Mouse (Mus musculus): ENCODE results near the gene Vps26b. TPM values are rescaled to one million over a fixed set of nuclear protein-coding genes. Genes with fewer than 3 reads are reported as not detected.

The Vps26b gene
- polyA plus RNA-seq, 1 experiment, result 27.3 TPM

GRCm38 (mm10) chr9:26998669-26999460, 31.0 kb downstream of the Vps26b start:
- Histone ChIP-seq H3K27me3 (ENCODE audit: control insufficient read depth, insufficient read depth, low read length, poor library complexity, severe bottlenecking) (no peaks in the 10 kb centered on the region), H3K4me1 (ENCODE audit: control insufficient read depth, insufficient read depth, low read length) (peaks cover 3% of the 10 kb centered on the region), H3K9me3 (replicated peaks; ENCODE audit: control insufficient read depth, insufficient read depth, low read length, poor library complexity, severe bottlenecking) (no peaks in the 10 kb centered on the region), H3K9ac (ENCODE audit: low read depth, poor library complexity, severe bottlenecking) (peak overlapping the region; percentile 96), H3K36me3 (ENCODE audit: control insufficient read depth, insufficient read depth, low read length, poor library complexity, severe bottlenecking) (peaks cover 22% of the 10 kb centered on the region), H3K27ac (ENCODE audit: insufficient read depth, low read length) (no peak overlapping the region), H3K4me3 (ENCODE audit: low read depth, low read length) (peak overlapping the region; percentile 97)
- TF ChIP-seq CTCF (IDR thresholded peaks at IDR 0.05; ENCODE audit: low read depth, low read length) (no peak), POLR2A (IDR thresholded peaks at IDR 0.05; ENCODE audit: insufficient read depth, low read length) (no peak), EP300 (IDR thresholded peaks at IDR 0.05; ENCODE audit: insufficient read depth, low read depth, low read length) (no peak)

GRCm38 (mm10) chr9:26997501-26997900, 32.4 kb downstream of the Vps26b start:
- Histone ChIP-seq H3K9ac (ENCODE audit: low read depth, poor library complexity, severe bottlenecking) (no peak overlapping the region), H3K4me1 (ENCODE audit: control insufficient read depth, insufficient read depth, low read length) (peaks cover 3% of the 10 kb centered on the region), H3K9me3 (replicated peaks; ENCODE audit: control insufficient read depth, insufficient read depth, low read length, poor library complexity, severe bottlenecking) (no peaks in the 10 kb centered on the region), H3K4me3 (ENCODE audit: low read depth, low read length) (no peak overlapping the region), H3K36me3 (ENCODE audit: control insufficient read depth, insufficient read depth, low read length, poor library complexity, severe bottlenecking) (peaks cover 9% of the 10 kb centered on the region), H3K27ac (ENCODE audit: insufficient read depth, low read length) (no peak overlapping the region), H3K27me3 (ENCODE audit: control insufficient read depth, insufficient read depth, low read length, poor library complexity, severe bottlenecking) (no peaks in the 10 kb centered on the region)
- no peak for TF ChIP-seq EP300 (IDR thresholded peaks at IDR 0.05; ENCODE audit: insufficient read depth, low read depth, low read length)
- TF ChIP-seq POLR2A (IDR thresholded peaks at IDR 0.05; ENCODE audit: insufficient read depth, low read length), result no peak
- TF ChIP-seq CTCF (IDR thresholded peaks at IDR 0.05; ENCODE audit: low read depth, low read length), result no peak

- Histone ChIP-seq H3K27ac (ENCODE audit: insufficient read depth, low read length) (no peak overlapping the region), H3K9me3 (replicated peaks; ENCODE audit: control insufficient read depth, insufficient read depth, low read length, poor library complexity, severe bottlenecking) (no peaks in the 10 kb centered on the region), H3K4me3 (ENCODE audit: low read depth, low read length) (no peak overlapping the region), H3K9ac (ENCODE audit: low read depth, poor library complexity, severe bottlenecking) (no peak overlapping the region), H3K36me3 (ENCODE audit: control insufficient read depth, insufficient read depth, low read length, poor library complexity, severe bottlenecking) (peaks cover 9% of the 10 kb centered on the region), H3K27me3 (ENCODE audit: control insufficient read depth, insufficient read depth, low read length, poor library complexity, severe bottlenecking) (no peaks in the 10 kb centered on the region), H3K4me1 (ENCODE audit: control insufficient read depth, insufficient read depth, low read length) (peaks cover 3% of the 10 kb centered on the region)
- TF ChIP-seq CTCF (IDR thresholded peaks at IDR 0.05; ENCODE audit: low read depth, low read length), result no peak
- TF ChIP-seq EP300 (IDR thresholded peaks at IDR 0.05; ENCODE audit: insufficient read depth, low read depth, low read length), result no peak
- TF ChIP-seq POLR2A (IDR thresholded peaks at IDR 0.05; ENCODE audit: insufficient read depth, low read length), result no peak
These were observed 32.8 kb downstream of the Vps26b start for GRCm38 (mm10) chr9:26997062-26997461.

GRCm38 (mm10) chr9:26993900-26994299, 36.0 kb downstream of the Vps26b start:
- peaks cover 3% of the 10 kb centered on the region for H3K4me1 ChIP-seq (ENCODE audit: control insufficient read depth, insufficient read depth, low read length)
- H3K27me3 ChIP-seq (ENCODE audit: control insufficient read depth, insufficient read depth, low read length, poor library complexity, severe bottlenecking), result no peaks in the 10 kb centered on the region
- peaks cover 18% of the 10 kb centered on the region for H3K36me3 ChIP-seq (ENCODE audit: control insufficient read depth, insufficient read depth, low read length, poor library complexity, severe bottlenecking)
- H3K9me3 ChIP-seq (replicated peaks; ENCODE audit: control insufficient read depth, insufficient read depth, low read length, poor library complexity, severe bottlenecking), result no peaks in the 10 kb centered on the region
- no peak for TF ChIP-seq EP300 (IDR thresholded peaks at IDR 0.05; ENCODE audit: insufficient read depth, low read depth, low read length)
- TF ChIP-seq CTCF (IDR thresholded peaks at IDR 0.05; ENCODE audit: low read depth, low read length), result no peak
- TF ChIP-seq POLR2A (IDR thresholded peaks at IDR 0.05; ENCODE audit: insufficient read depth, low read length), result no peak
- no peak overlapping the region for H3K9ac ChIP-seq (ENCODE audit: low read depth, poor library complexity, severe bottlenecking)
- no peak overlapping the region for H3K27ac ChIP-seq (ENCODE audit: insufficient read depth, low read length)
- no peak overlapping the region for H3K4me3 ChIP-seq (ENCODE audit: low read depth, low read length)

- no peaks in the 10 kb centered on the region for H3K9me3 ChIP-seq (replicated peaks; ENCODE audit: control insufficient read depth, insufficient read depth, low read length, poor library complexity, severe bottlenecking)
- H3K27ac ChIP-seq (ENCODE audit: insufficient read depth, low read length), result no peak overlapping the region
- H3K27me3 ChIP-seq (ENCODE audit: control insufficient read depth, insufficient read depth, low read length, poor library complexity, severe bottlenecking), result no peaks in the 10 kb centered on the region
- no peak overlapping the region for H3K4me3 ChIP-seq (ENCODE audit: low read depth, low read length)
- TF ChIP-seq CTCF (IDR thresholded peaks at IDR 0.05; ENCODE audit: low read depth, low read length) (no peak), POLR2A (IDR thresholded peaks at IDR 0.05; ENCODE audit: insufficient read depth, low read length) (no peak), EP300 (IDR thresholded peaks at IDR 0.05; ENCODE audit: insufficient read depth, low read depth, low read length) (no peak)
- peaks cover 18% of the 10 kb centered on the region for H3K36me3 ChIP-seq (ENCODE audit: control insufficient read depth, insufficient read depth, low read length, poor library complexity, severe bottlenecking)
- no peak overlapping the region for H3K9ac ChIP-seq (ENCODE audit: low read depth, poor library complexity, severe bottlenecking)
- H3K4me1 ChIP-seq (ENCODE audit: control insufficient read depth, insufficient read depth, low read length), result peaks cover 2% of the 10 kb centered on the region
These were observed 36.7 kb downstream of the Vps26b start for GRCm38 (mm10) chr9:26993118-26993517.

GRCm38 (mm10) chr9:26990181-26990580, 39.7 kb downstream of the Vps26b start:
- no peaks in the 10 kb centered on the region for H3K4me1 ChIP-seq (ENCODE audit: control insufficient read depth, insufficient read depth, low read length)
- H3K27ac ChIP-seq (ENCODE audit: insufficient read depth, low read length), result no peak overlapping the region
- H3K36me3 ChIP-seq (ENCODE audit: control insufficient read depth, insufficient read depth, low read length, poor library complexity, severe bottlenecking), result peaks cover 26% of the 10 kb centered on the region
- no peak for TF ChIP-seq EP300 (IDR thresholded peaks at IDR 0.05; ENCODE audit: insufficient read depth, low read depth, low read length)
- no peak for TF ChIP-seq POLR2A (IDR thresholded peaks at IDR 0.05; ENCODE audit: insufficient read depth, low read length)
- TF ChIP-seq CTCF (IDR thresholded peaks at IDR 0.05; ENCODE audit: low read depth, low read length), result no peak
- no peak overlapping the region for H3K9ac ChIP-seq (ENCODE audit: low read depth, poor library complexity, severe bottlenecking)
- no peak overlapping the region for H3K4me3 ChIP-seq (ENCODE audit: low read depth, low read length)
- H3K9me3 ChIP-seq (replicated peaks; ENCODE audit: control insufficient read depth, insufficient read depth, low read length, poor library complexity, severe bottlenecking), result no peaks in the 10 kb centered on the region
- no peaks in the 10 kb centered on the region for H3K27me3 ChIP-seq (ENCODE audit: control insufficient read depth, insufficient read depth, low read length, poor library complexity, severe bottlenecking)
